Mouse (Mus musculus) neural tube, embryonic 10.5 days (tissue): ENCODE measurements at regions not wholly inside any gene's neighbourhood (a gene's known extent, or its start where the extent isn't known, plus 50 kb on each side); places are given as distances from the start of the nearest gene placed in this dataset.

Experiments used
- DNase-seq: peaks from one replicate; pipeline ENCODE4 v3.0.0-alpha.2; 2017; ENCODE audit warnings: low spot score; ENCODE audit errors: extremely low spot score

DNA sequence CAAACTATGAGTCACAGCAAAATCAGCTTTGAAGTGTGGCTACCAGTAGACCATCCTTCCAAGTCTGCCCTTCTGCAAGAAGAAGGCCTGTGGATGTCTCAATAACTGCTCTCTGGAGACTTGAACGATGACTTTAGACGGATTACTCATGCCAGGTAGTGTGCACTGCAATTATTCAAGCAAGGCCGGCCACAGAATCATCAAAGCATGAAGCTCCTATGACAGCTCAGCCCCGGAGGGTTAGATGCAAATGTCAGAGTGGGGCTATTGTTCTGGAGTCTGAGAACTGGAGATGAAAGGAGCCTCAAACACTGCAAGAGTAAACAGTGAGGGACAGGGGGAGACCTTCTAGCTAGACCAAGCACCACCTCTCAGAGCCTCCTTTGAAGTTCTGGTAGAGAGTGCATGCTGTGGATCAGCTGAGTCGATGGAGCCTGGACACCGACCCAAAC lies 173.8 kb upstream of the Dmrta1 start:
- no peak for DNase-seq

DNA sequence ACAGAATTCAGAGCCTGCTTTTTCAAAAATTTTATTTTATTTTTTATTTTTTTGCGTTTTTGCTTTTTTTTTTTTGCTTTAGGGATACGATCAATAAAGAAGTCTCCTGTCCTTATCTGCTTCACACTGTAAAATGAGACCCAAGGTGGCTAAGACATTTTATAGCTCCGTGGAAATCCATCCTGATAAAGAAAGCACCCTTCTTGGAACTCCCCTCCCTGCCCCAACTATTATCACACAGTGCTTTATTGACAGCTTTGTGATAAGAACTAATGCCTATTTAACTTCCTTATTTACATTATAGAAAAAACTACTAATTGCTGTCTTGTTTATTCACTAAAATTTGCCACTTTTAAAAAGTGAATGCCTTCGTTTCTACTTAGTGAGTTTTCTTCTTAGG lies 179.0 kb upstream of the Dmrta1 start:
- no peak for DNase-seq

DNA sequence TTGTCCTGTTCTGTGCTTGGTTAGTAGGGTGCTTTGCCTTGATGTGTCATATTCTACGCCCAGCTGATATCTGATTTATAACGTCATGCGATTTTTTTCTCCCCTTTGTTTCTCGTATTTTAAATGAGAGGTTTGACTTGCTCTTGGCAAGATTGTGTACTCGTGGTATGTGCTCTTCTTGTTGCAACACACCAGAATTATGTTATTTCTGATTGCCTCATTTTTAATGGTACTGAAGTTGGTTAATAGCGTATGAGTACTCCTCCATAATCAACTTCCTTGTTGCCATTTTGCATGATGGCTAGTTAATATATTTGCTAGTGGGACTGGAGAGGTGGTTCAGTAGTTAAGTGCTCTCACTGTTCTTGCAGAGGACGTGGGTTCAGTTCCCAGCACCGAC lies 180.1 kb upstream of the Cdkn2b start:
- no peak for DNase-seq

DNA sequence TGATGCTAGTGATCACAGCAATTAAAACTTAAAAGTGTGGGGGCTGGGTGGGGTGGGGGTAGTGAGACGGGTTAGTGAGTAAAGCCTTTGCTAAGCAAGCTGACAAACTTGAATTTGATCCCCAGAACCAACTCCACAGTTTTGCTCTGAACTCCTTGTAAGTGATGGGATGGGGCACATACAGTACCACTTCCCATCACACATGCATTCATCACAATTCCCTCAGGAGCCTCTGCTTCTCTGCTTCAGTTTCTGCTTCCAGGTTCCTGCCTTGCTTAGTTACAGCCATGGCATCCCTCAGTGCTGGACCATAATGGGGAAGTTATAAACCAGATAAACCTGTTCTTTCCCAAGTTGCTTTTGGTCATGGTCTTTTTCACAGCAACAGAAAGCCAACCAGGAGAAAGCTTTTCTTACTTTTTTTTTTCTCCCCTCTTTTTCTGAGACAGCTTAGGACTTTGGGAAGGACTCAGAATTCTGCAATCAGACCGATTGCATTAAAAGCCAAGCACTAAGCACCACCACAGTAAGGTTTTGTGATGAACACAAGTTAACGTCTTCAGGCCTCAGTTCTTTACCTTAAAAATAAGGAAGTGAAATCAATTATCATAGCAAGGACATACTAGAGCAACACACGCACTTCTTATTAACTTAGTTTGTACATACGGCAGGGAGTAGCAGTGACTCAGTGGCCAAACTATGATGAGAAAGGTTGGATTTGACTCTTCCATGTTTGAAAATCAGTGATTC lies 176.8 kb upstream of the Cdkn2b start:
- DNase-seq: no peak

DNA sequence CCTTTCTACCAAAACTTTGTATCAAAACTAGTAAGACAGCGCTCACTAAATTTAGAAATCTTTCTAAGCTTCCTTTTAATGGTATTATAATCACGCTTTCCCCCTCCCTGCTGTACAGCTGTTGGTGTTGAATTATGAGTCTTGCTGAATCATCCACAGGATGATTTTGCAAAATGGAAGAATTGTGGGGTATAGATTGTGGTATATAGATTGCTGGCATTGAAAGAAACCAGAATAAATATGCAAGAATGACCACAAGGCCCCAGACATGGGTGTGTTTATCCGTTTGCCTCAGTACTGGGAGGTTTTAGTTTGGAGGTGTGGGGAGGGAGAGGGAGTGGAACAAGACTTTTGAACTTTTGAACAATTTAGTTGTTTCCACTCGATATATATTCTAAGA lies 176.1 kb upstream of the Cdkn2b start:
- no peak for DNase-seq

DNA sequence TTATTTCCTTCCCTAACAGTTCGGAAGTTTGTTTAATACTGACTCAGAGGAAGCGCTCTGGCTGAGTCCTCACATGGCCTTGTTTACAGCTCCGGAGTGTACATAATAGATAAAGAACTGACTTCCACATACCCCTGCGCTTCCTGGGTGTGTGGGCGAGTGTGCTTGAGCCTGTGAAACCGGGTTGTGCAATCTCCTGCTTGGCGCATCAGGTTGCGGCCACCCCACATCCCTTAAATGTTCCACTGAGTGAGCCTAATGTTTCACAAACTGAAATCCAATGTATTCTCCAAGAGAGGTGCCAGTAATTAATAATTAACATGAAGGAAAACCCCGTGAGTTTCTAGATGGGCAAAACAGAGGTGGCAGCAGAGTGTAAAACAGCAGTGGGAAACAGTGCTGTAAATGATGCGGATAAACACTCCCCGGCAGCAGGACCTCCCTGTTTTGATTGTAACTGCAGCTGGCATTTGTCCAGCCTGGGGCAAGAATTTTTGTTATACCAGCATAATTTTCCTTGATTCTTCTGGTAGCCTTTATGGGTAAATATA lies 175.2 kb upstream of the Cdkn2b start:
- no peak for DNase-seq

DNA sequence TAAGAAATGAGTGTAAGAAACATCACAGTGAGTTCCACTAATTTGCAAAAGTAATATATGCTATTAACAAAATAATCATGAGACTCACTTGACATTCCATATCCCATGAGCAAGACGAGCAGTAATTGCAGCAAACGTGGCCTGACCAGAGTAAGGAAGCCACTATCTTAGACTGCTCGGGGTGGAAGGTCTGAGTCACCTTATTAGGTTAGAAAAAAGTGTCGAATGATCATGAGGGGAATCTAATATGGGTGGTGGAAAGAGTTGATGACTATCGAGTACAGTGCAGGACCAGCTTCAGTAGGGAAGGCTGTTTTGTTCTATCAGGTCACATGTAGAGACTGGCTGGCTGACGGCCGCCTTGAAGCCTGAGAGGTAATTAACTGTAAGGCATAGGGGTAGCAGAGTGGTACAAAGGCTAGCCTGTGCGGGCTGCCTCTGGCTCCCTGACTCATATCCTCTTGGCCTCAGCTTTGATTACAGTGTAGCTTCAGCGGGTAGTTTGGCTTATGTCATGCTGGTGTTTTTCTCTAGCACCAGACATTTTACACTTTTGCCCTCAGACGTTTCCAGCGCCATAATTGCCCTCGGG lies 167.9 kb upstream of the Cdkn2b start:
- no peak for DNase-seq

DNA sequence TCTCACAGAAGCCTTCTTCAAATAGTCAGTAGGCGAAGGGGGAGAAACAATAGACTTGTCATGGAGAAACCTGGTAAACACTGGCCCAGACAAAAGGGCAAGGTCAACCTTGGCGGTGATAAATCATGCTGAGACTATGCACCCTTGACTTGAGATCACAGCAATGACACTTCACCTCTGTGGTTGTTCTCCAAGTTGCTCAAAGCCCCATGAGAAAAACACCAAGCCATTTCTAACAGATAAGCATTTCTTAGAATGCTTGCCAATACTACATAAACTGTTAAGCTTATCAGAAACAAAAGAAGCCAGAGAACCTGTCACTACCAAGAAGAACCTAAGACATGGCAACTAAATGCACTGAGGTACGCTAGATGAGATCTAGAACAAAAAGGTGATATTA lies 165.0 kb upstream of the Cdkn2b start:
- DNase-seq: peak; percentile 34

DNA sequence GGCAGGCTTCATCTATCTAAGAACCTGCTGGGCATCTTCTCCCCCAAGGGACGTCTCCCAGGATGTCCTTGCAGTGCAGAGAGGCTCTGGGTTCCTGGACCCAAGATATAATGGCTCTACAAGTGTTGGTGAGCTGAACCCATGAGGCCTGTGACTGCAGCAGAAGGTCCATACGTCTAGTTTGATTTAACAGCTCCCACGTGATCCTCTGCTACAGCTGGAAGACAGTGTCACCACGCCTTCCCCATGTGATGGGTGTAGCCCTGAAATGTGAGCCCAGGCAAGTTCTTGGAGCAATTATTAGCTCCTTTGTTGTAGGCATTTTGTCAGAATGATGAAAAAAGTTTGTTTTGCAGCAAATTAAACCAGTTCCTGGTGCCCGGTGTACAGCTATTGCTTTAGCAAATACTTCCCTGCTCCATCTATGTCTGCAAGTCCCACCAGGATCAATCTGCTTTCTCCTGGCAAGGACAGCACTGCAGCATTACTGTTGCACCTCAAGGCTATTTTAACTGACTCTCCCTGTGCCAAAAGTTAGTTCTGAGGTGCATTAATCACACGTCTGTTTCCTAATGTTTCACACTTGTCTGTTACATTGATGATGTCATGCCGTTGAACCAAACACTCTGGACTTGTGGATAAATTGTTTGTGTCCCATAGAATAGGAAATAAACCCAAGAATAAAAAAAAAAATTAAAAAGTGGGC lies 164.2 kb upstream of the Cdkn2b start:
- peak; percentile 29 for DNase-seq

DNA sequence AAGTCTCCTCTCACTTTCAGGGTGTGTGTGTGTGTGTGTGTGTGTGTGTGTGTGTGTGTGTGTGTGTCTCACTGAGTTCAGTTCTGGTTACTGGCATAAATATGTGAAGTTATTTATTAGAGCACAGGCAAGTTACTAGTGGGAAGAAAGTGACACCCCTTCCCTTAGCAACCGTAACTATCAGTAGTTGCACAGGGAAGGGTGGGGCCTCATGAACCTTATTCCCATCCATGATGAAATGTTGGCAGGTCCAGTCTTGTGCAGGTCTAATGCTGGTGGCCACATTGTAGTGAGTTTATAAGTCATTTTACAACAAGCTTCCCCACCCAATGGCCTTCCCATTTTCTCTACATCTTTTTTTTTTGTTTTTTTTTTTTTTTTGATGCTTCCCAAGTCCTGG lies 160.6 kb upstream of the Cdkn2b start:
- no peak for DNase-seq

DNA sequence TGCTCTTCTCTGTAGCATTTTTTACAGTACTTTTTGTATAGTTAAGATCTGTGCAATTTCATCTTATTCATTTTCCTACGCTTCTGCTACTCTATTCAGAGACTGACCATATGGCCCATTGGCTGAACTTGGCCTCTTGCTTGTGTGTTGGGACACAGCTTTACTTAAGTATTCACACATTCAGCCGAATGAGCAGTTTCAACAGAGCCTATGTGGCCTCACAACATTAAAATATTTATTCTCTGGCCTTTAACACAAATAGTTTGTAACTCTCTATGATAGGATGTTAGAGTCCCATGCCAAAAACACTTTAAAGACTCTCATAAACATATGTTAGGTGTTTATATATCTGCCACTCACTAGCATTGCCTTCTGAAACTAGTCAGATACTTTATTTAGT lies 159.9 kb upstream of the Cdkn2b start:
- DNase-seq: no peak

DNA sequence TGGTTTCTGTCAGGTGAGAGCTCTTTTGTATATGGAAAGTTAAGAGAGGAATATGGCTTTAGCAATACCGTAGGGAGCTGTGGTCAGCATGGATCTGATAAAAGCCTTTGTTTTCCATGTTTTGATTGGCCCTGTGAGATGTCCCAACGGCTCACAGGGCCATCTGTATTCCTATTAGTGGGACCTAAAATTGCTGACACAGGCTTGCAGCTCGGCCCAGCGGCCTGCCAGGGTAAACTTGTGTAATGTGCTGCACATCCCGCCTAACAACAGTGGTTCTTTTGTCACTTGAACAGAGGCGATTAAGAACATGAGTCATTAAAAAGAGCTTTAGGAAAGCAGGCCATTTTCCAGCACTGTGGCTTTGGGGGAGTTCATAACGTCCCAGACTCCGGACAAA lies 159.0 kb upstream of the Cdkn2b start:
- DNase-seq: peak; percentile 27

DNA sequence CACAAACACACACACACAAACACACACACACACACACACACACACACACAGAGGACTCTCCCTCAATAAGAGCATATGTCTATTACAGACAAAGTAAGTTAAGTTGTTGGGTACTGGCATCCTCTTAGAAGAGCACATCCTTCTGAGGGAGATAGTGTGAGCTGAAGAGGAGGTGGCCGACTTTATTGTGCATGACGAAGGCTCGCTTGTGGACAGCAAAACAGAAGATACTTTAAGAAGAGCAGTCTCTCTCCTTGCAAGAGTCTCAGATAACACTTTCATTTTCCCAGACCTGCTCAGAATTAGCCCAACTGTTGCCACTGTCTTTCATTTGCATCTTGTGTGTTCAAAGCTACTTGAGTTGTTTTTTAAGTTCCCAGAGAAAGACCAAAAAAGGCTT lies 158.6 kb upstream of the Cdkn2b start:
- no peak for DNase-seq

DNA sequence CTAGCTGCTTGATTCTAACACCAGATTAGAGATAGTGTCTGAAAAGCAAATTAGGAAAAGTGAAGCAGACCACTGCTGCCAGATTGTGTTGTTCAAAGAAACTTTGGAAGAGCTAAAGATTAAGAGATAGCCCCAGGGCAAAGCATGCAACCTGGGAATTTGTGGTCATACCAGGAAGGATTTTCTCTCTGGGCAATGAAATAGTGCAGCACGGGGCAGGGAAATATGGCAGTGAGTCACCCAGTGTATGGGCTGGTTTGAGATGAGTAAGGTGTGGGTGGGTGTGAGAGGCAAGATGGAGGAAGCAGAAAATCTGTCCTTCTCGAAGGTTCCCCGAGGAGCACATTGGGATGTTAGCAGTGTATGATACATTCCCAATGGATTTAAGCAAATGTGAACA lies 155.9 kb upstream of the Cdkn2b start:
- DNase-seq: no peak

DNA sequence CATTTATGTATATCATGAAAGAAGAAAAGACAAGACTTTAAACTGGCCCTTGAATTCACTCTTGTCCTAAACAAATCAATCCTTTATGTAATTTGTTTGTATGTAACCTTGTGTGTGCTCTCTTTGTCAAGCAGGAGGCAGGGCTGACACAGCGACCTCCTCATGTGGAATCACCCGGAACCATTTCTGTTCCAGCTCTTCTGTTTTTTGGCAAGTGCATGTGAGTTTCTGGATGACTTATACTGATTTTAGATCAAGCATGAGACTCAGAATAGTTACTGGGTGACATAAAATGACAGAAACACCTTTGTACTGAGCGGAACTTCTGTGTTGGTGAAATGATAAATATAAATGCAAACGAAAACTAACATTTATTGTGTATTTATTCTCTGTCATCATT lies 152.3 kb upstream of the Cdkn2b start:
- no peak for DNase-seq

DNA sequence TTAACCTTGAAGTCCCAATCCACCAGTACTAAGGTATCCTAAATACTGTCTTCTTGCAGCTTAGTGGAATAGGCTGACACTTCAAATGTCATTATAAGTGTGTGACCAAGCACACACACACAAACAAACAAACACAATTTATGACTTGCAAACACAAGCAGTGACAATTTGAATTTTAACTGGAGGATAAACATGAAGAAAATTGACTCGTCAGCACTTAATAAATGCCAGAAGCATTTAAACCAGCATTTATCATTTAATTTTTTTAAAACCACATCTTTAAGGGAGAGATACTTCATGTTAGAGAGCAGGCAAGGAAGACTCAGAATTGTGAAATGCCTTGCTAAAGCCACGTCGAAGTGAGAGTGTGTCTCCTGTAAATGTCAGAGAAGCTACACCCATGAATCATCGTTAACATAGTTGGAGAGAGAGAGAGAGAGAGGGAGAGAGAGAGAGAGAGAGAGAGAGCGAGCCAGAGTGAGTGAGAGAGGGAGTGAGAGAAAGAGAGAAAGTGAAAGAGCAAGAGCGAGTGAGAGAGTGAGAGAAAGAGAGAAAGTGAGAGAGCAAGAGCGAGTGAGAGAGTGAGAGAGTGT lies 149.4 kb upstream of the Cdkn2b start:
- DNase-seq: no peak

DNA sequence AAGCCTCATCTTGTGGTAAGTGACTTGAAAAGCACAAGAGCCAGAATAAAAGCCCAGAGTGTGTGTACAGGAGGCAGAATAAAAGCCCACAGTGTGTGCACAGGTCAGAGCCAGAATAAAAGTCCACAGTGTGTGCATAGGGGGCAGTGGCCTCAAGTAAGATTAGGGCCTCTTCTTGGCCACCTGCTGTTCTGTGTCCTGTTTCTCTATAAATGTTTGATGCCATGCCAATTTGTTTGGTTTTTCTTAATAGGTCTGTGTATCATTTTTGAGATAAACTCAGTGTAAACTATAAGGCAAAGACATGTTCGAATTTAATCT lies 148.5 kb upstream of the Cdkn2b start:
- DNase-seq: no peak

DNA sequence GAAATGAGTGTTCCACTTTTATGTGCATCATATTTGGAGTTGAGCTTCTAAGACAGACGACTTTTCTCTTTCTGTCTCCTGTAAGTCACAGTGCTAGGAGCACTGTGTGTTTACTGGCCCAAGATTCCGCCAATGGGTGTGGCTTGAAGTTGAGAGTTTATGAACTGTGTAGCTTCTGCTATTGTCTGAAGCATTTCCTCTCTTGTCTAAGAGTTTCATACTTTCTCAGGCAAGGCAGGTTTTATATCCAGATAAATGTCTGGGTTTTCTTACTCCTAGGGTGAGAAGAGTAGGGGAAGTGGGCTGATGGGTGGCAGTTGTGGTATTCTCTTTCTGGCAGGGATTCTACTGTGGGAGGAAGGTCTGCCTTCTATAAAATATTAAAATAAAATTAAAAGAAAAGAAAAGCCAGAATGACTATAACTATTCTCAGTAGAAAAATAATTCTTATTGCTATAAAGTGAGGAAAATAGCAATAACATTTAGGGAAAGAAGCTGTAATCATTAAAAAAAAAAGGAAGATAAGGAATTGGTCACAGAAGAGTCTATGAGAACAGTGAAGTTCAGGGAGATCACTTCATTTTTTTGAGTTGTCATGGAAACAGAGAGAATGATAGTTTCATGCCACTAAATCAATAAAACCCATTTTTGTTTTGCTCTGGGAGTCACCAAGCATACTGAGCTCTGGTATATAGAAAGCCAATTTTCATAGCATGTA lies 147.9 kb upstream of the Cdkn2b start:
- DNase-seq: no peak

DNA sequence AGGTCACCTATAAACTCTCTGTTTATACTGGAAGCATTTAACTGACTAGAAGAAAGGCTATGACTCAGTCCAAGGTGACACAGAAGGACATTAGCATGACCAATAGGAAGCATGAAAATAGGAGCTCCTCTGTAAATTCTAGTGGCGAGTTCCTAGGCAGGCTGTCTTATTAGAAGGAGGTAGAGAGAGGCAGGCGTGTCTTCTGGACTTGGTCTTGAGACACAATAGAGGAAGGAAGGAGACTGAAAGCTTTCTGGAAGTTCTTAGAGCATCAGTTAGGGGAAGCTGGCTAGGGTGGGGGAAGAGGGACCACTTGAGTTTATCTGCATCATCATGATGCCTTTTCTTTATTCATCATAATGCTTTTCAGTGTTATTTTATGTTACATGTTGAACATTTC lies 147.0 kb upstream of the Cdkn2b start:
- DNase-seq: no peak

DNA sequence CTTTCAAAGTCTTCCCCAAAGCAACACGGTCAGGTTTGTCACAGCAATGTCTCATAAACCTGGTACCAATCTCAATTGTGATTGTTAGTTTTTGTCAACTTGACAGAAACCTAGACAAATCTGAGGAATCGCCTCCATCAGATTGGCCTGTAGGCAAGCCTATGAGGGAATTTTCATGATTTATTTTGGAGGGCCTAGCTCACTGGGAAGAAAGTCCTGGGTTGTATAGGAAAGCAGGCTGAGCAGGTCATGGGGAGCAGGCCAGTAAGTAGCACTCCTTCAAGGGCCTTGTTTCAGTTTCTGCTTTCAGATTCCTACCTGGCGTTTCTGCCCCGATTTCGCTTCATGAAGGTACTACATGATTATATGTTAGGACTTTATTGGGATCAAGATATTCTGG lies 144.1 kb upstream of the Cdkn2b start:
- no peak for DNase-seq

DNA sequence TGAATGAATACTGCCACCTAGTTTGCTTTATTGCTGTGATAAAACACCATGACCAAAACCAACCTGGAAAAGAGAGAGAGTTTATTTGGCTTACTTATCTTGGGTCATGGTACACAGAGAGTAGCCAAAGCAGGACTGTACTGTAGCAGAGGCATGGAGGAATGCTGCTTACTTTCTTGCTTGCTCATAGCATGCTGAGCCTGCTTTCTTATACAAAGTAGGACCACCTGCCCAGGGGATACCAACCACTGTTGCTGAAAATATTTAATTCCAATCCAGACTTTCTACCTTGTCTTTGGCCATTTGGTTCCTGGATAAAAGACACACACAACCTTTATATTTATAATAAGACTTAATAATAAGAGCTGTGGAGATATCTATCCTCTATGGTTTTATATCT lies 142.2 kb upstream of the Cdkn2b start:
- no peak for DNase-seq

DNA sequence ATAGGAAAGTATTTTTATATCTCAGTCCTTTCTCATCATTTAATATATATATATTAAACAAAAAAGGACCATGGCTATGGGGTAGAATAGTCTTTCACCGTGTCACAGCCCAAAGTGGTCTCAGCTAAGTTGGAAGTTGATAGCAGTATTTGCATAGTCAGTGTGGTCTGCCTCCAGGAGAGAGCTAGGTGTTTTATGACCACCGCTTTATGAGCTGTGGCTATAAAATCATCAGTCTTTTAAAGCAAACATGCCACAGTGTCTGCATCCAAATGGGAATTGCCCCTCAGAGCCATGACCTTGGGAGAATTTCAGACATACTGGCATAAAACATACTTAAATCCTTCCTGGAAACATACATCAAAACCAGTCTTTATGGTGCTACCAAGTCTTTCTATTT lies 140.9 kb upstream of the Cdkn2b start:
- DNase-seq: no peak
